Mouse (Mus musculus) testis, adult 2 months (tissue): ENCODE measurements around the gene Ssc5d. TPM values are rescaled to one million over a fixed set of nuclear protein-coding genes. Genes with fewer than 3 reads are reported as not detected.
A peak's percentile ranks its signal among the peaks of the same experiment; 100 is the strongest.

Experiments
- H3K27ac ChIP-seq: fragments of 200-500 bp; 2 replicates; pipeline ENCODE4 v1.5.1; 2012; ENCODE audit warnings: low read depth, low read length; ENCODE audit not compliant: control insufficient read depth, insufficient read depth
- H3K27me3 ChIP-seq: fragments of 200-500 bp; 2 replicates; pipeline ENCODE4 v1.6.1; 2012; ENCODE audit warnings: mild to moderate bottlenecking, low read length, moderate library complexity; ENCODE audit not compliant: control insufficient read depth, insufficient read depth
- H3K36me3 ChIP-seq: fragments of 200-500 bp; 2 replicates; pipeline ENCODE4 v1.6.1; 2012; ENCODE audit warnings: mild to moderate bottlenecking, low read length; ENCODE audit not compliant: control insufficient read depth, insufficient read depth
- H3K4me1 ChIP-seq: fragments of 200-500 bp; 2 replicates; pipeline ENCODE4 v1.6.1; 2012; ENCODE audit warnings: low read length; ENCODE audit not compliant: control insufficient read depth, insufficient read depth
- H3K4me3 ChIP-seq: fragments of 200-500 bp; 2 replicates; pipeline ENCODE4 v1.5.1; 2012; ENCODE audit warnings: low read depth, mild to moderate bottlenecking, low read length, moderate library complexity, mixed read lengths; ENCODE audit not compliant: control insufficient read depth
- CTCF ChIP-seq: fragments of 200-500 bp; IDR thresholded peaks from 2 replicates; pipeline ENCODE4 v1.5.1; 2012; ENCODE audit warnings: low read depth, mild to moderate bottlenecking, inconsistent platforms, low read length, moderate library complexity; ENCODE audit not compliant: control insufficient read depth, insufficient read depth, insufficient replicate concordance
- POLR2A ChIP-seq: fragments of 200-500 bp; IDR thresholded peaks from 2 replicates; pipeline ENCODE4 v1.6.1; 2012; ENCODE audit warnings: low read depth, mild to moderate bottlenecking, inconsistent platforms, low read length, moderate library complexity; ENCODE audit not compliant: control insufficient read depth
- polyA plus RNA-seq: library from polyadenylated mRNA; depleted of rRNA; stranded (reverse); fragments of >200 nt; gene quantifications from 2 replicates; pipeline ENCODE4 v1.2.3, GENCODE M21; 2012

Ssc5d gene
- polyA plus RNA-seq, 1 experiment, result 0.94 TPM

DNA sequence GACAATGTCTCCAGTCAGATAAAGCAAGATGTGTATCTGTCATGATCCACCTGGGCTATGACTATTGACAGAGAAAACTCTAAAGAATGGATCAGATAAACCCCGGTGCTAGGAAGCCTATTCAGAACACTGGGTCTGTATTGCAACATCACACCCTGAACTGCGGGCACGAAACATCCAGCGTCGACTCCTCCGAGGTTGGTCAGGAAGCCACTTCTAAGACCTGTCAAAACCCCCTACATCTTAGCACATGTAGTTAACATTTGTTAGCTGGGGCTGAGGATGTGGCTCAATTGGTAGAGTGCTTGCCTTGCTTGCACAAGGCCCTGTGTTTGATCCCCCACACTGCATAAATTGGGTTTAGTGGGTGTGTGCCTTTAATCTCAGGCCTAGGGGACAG, 22.8 kb downstream of the Ssc5d start:
- H3K27ac ChIP-seq, result no peak overlapping the region
- no peaks in the 10 kb centered on the region for H3K27me3 ChIP-seq
- no peaks in the 10 kb centered on the region for H3K36me3 ChIP-seq
- no peak overlapping the region for H3K4me3 ChIP-seq
- peaks cover 2% of the 10 kb centered on the region for H3K4me1 ChIP-seq
- TF ChIP-seq CTCF (no peak), POLR2A (no peak)

DNA sequence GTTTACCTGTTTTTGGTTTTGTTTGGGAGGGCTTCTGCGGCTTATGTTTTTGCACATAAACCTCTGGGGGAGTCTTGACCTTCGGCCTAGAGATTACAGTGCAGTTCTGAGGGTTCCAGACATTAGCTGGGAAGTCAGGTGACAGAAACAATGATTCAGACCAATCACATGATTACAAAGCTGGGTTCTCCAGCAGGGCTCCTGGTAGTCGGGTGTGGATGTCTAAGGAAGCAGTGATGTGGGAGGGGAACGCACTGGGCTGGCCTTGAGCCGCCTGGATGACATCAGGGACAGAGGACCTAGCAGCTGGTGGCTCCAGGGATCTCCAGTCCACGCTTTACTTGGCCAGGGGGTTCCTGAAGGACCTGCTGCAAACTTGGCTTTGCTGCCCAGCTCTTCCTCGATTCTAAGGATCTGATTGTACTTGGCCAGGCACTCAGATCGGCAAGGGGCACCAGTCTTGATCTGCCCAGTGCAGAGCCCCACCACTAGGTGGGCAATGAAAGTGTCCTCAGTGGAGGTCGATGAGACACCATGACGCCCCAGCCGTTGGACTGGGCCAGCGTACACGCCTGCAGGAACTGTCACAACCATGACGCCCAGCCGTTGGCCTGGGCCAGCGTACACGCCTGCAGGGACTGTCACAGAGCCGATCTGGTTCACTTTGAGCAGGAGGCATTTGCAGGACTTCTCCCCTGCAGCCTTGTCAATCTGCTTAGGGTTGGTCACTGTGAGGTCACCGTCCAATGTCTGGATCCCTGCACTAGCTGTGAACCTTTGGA, 25.2 kb downstream of the Ssc5d start:
- no peaks in the 10 kb centered on the region for H3K27me3 ChIP-seq
- TF ChIP-seq POLR2A (no peak), CTCF (no peak)
- no peak overlapping the region for H3K27ac ChIP-seq
- no peak overlapping the region for H3K4me3 ChIP-seq
- no peaks in the 10 kb centered on the region for H3K4me1 ChIP-seq
- H3K36me3 ChIP-seq, result no peaks in the 10 kb centered on the region

DNA sequence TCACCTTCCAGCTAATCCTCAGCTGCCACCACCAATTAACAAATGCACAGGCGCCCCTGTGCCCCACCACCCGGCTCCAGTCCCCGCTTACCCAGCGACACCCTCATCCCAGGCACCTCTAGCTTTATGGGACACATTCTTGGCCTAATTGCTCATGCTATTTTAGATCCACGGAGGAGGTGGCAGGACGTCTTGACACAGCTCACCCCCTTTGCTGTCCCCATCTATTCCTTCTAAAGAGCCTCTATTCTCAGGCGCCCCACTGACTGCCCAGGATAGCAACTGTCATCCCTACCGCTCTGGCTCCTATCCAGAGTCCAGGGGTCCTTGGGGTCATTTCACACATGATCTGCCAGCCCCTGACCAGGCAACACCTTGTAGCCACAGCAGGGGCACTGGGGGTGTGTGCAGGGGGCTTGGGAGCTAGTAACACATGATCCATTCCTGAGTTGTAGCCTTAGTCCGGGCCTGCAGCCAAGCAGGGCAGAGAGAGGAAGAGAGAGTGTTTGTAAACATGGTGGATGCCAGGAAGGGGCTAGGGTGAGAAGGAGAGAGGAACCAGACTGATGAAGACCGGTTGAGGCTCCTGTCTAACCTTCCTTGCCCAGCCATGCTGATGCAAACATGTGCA, 28.3 kb downstream of the Ssc5d start:
- TF ChIP-seq POLR2A, result no peak
- TF ChIP-seq CTCF, result no peak
- Histone ChIP-seq H3K27me3 (no peaks in the 10 kb centered on the region), H3K4me1 (no peaks in the 10 kb centered on the region), H3K27ac (no peak overlapping the region), H3K36me3 (no peaks in the 10 kb centered on the region), H3K4me3 (no peak overlapping the region)

DNA sequence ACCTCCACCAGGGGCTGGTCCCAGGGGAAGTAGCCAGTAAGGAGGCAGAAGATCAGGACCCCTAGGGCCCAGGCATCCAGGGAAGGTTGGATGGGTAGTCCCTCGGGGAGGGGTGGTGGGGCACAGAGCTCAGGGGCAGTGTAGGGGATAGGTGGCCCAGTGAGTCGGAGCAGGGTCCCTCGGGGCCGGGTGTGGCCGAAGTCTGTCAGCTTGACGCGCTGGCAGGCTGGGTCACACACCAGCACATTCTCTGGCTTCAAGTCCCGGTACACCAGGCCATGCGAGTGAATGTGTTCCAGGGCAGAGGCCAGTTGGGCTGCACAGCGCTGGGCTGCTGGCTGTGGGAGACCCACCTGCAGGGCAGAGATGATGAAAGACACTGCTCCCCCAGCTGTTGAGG, 31.8 kb downstream of the Ssc5d start:
- Histone ChIP-seq H3K27ac (no peak overlapping the region), H3K4me1 (no peaks in the 10 kb centered on the region), H3K4me3 (no peak overlapping the region), H3K36me3 (no peaks in the 10 kb centered on the region), H3K27me3 (no peaks in the 10 kb centered on the region)
- no peak for TF ChIP-seq CTCF
- TF ChIP-seq POLR2A, result no peak

DNA sequence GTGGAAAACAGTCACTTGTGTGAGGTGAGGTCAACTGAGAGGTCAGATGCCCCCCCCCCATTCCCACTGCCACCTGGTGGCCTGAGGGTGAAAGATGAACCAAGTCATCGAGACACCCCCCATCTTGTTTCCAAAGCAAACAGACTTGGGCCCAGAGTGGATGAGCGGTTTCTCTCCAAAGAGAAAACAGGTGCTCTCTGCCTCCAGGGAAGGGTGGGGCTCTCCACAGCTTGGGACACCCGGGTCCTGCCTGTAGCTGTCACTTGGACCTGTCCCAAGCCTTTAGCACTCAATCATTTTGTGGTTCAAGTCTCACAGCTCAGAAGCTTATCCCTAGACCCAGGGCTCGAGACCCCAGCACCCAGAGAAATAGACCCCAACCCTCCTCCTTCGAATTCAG, 37.9 kb downstream of the Ssc5d start:
- Histone ChIP-seq H3K4me3 (no peak overlapping the region), H3K27me3 (no peaks in the 10 kb centered on the region), H3K36me3 (no peaks in the 10 kb centered on the region), H3K27ac (no peak overlapping the region), H3K4me1 (peaks cover 7% of the 10 kb centered on the region)
- TF ChIP-seq CTCF, result no peak

DNA sequence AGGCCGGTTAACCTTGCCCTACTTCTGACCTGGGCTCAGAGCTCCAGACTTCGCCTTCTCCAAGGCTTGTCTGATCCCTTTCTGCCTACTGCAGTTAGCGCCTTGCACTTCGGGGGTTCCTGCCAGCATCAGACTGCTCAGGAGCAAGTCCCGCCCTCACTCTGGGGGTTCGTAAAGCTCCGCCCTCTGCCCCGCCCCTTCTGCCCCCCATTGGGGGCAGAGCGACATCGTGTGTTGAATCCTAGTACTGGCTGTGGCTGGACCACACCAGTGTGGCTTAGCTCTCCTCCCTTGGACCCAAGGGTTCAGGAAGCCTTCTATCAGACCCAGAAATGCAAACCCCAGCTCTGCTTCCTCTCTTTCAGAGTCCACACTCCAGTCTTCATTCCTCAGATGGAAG, 38.7 kb downstream of the Ssc5d start, which contains the start of gene Sbk2:
Gene Sbk2 (minus strand): TSS at position 135 of the 400 bp plus-strand sequence.
- peak; percentile 63; the same call in 1 of the 2 replicates for TF ChIP-seq CTCF
- TF ChIP-seq POLR2A, result no peak
- no peaks in the 10 kb centered on the region for H3K27me3 ChIP-seq
- H3K4me1 ChIP-seq, result peaks cover 7% of the 10 kb centered on the region
- no peaks in the 10 kb centered on the region for H3K36me3 ChIP-seq
- no peak within 1 kb of the TSS for H3K27ac ChIP-seq
- no peak within 1 kb of the TSS for H3K4me3 ChIP-seq

DNA sequence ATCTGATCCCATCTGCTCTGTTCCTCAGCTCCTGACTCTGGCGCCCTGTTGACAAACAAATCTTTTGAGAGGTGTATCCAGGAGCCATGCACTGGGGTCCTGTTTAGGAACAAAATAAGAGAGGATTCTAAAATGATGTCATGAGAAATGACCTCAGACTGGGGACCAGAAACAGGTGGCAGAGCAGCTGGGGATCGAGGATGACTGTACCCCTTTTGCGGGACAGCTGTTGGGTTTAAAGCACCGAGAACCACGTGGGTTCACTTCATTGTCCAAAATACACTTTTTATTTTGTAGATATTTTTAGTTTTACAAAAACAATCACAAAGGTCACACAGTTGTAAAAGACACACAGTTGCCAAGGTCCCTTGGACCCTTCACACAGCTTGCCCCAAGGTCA, 39.4 kb downstream of the Ssc5d start:
- TF ChIP-seq CTCF, result no peak
- TF ChIP-seq POLR2A, result no peak
- no peaks in the 10 kb centered on the region for H3K36me3 ChIP-seq
- no peak overlapping the region for H3K4me3 ChIP-seq
- peaks cover 7% of the 10 kb centered on the region for H3K4me1 ChIP-seq
- no peaks in the 10 kb centered on the region for H3K27me3 ChIP-seq
- no peak overlapping the region for H3K27ac ChIP-seq
